Mouse (Mus musculus): ENCODE measurements around the gene Tmem189.
"Not testable (repeated sequence)": the region's sequence is repeated elsewhere in the genome, so short reads cannot be mapped to it uniquely, and the experiment has no call there.

Gene Tmem189

GRCm38 (mm10) chr2:167622352-167622751 lies 67.3 kb downstream of the Tmem189 start:
- no peak for DNase-seq (ENCODE audit: low read depth, low spot score)

GRCm38 (mm10) chr2:167621255-167622087 lies 68.2 kb downstream of the Tmem189 start:
- peak; percentile 55 for DNase-seq (ENCODE audit: low read depth, low spot score)

GRCm38 (mm10) chr2:167617472-167617871 lies 72.2 kb downstream of the Tmem189 start:
- DNase-seq (ENCODE audit: low read depth, low spot score): no peak

GRCm38 (mm10) chr2:167617034-167617433 lies 72.6 kb downstream of the Tmem189 start:
- no peak for DNase-seq (ENCODE audit: low read depth, low spot score)

- DNase-seq (ENCODE audit: low read depth, low spot score): not testable (repeated sequence)
These were observed 76.3 kb downstream of the Tmem189 start for GRCm38 (mm10) chr2:167613335-167613734.

- no peak for DNase-seq (ENCODE audit: low read depth, low spot score)
These were observed 77.5 kb downstream of the Tmem189 start for GRCm38 (mm10) chr2:167612122-167612521.

- no peak for DNase-seq (ENCODE audit: low read depth, low spot score)
These were observed 78.3 kb downstream of the Tmem189 start for GRCm38 (mm10) chr2:167611287-167611686.

- no peak for DNase-seq (ENCODE audit: low read depth, low spot score)
These were observed 82.9 kb downstream of the Tmem189 start for GRCm38 (mm10) chr2:167606745-167607123.

GRCm38 (mm10) chr2:167605817-167606744 lies 83.5 kb downstream of the Tmem189 start:
- DNase-seq (ENCODE audit: low read depth, low spot score): no peak

GRCm38 (mm10) chr2:167605178-167605794 lies 84.3 kb downstream of the Tmem189 start:
- peak; percentile 91 for DNase-seq (ENCODE audit: low read depth, low spot score)

GRCm38 (mm10) chr2:167602978-167603377 lies 86.6 kb downstream of the Tmem189 start:
- DNase-seq (ENCODE audit: low read depth, low spot score): no peak

GRCm38 (mm10) chr2:167602364-167602763 lies 87.3 kb downstream of the Tmem189 start:
- no peak for DNase-seq (ENCODE audit: low read depth, low spot score)

GRCm38 (mm10) chr2:167600481-167600995 lies 89.1 kb downstream of the Tmem189 start:
- DNase-seq (ENCODE audit: low read depth, low spot score): no peak

GRCm38 (mm10) chr2:167599917-167600316 lies 89.7 kb downstream of the Tmem189 start:
- DNase-seq (ENCODE audit: low read depth, low spot score): no peak

- DNase-seq (ENCODE audit: low read depth, low spot score): no peak
These were observed 90.4 kb downstream of the Tmem189 start for GRCm38 (mm10) chr2:167599195-167599594.

GRCm38 (mm10) chr2:167597492-167598186 lies 92.0 kb downstream of the Tmem189 start:
- DNase-seq (ENCODE audit: low read depth, low spot score): no peak

GRCm38 (mm10) chr2:167596726-167597491 lies 92.7 kb downstream of the Tmem189 start:
- DNase-seq (ENCODE audit: low read depth, low spot score): no peak

GRCm38 (mm10) chr2:167596262-167596661 lies 93.4 kb downstream of the Tmem189 start:
- DNase-seq (ENCODE audit: low read depth, low spot score): no peak

- no peak for DNase-seq (ENCODE audit: low read depth, low spot score)
These were observed 93.9 kb downstream of the Tmem189 start for GRCm38 (mm10) chr2:167595761-167596171.

- DNase-seq (ENCODE audit: low read depth, low spot score): no peak
These were observed 95.1 kb downstream of the Tmem189 start for GRCm38 (mm10) chr2:167594444-167594934.

Data from CD4-positive, CD25-positive, alpha-beta regulatory T cell, adult 2 months (primary cell).